Mouse (Mus musculus): ENCODE results near the gene H2afx. TPM values are rescaled to one million over a fixed set of nuclear protein-coding genes. Genes with fewer than 3 reads are reported as not detected.
A peak's percentile ranks its signal among the peaks of the same experiment; 100 is the strongest.
"Not testable (repeated sequence)": the region's sequence is repeated elsewhere in the genome, so short reads cannot be mapped to it uniquely, and the experiment has no call there.

H2afx gene
- polyA plus RNA-seq, 1 experiment from 2014 or later: 421 TPM

- Histone ChIP-seq H3K4me2 (replicated peaks; ENCODE audit: low read depth, low read length) (no peak overlapping the region), H3K27ac (ENCODE audit: low read depth, low read length) (no peak overlapping the region), H3K27me3 (ENCODE audit: control insufficient read depth, insufficient read depth, low read length) (no peaks in the 10 kb centered on the region), H3K36me3 (ENCODE audit: control insufficient read depth, insufficient read depth, low read length) (peaks cover 71% of the 10 kb centered on the region), H3K9ac (ENCODE audit: low read depth, low read length) (no peak overlapping the region), H3K4me1 (ENCODE audit: control insufficient read depth, insufficient read depth, low read length) (peaks cover 6% of the 10 kb centered on the region; the same call in 1 of the 2 replicates), H3K9me3 (ENCODE audit: control insufficient read depth, low read length) (no peaks in the 10 kb centered on the region), H3K4me3 (ENCODE audit: low read length) (no peak overlapping the region)
- WGBS: 75% methylated on average over 4 of the region's 4 CpGs
- ATAC-seq (ENCODE audit: low FRiP score, low TSS enrichment): no peak
Observed at GRCm38 (mm10) chr9:44357207-44357606, 22.7 kb downstream of the H2afx start.

- WGBS: 1% methylated on average over 44 of the region's 44 CpGs
Observed at GRCm38 (mm10) chr9:44361190-44361917, 26.9 kb downstream of the H2afx start, which contains the start of gene Vps11. Gene Vps11, minus strand, starts transcription at chr9:44361670.

DNA sequence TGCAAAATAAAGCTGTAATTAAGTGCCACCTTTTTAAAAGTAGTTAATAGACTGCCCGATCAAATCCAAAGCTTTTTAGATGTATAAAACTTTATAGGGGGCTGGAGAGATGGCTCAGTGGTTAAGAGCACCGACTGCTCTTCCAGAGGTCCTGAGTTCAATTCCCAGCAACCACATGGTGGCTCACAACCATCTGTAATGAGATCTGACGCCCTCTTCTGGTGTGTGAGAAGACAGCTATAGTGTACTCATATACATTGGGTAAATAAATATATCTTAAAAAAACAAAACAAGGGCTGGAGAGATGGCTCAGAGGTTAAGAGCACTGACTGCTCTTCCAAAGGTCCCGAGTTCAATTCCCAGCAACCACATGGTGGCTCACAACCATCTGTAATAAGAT, 27.4 kb downstream of the H2afx start:
- WGBS: 45% methylated on average over 4 of the region's 4 CpGs
- H3K27me3 ChIP-seq (ENCODE audit: control insufficient read depth, insufficient read depth, low read length); H3K9me3 ChIP-seq (ENCODE audit: control insufficient read depth, low read length); H3K4me1 ChIP-seq (ENCODE audit: control insufficient read depth, insufficient read depth, low read length): not testable (repeated sequence)
- Histone ChIP-seq H3K9ac (ENCODE audit: low read depth, low read length) (peak overlapping the region; percentile 65; the same call in 1 of the 2 replicates), H3K36me3 (ENCODE audit: control insufficient read depth, insufficient read depth, low read length) (peaks cover 24% of the 10 kb centered on the region), H3K27ac (ENCODE audit: low read depth, low read length) (peak overlapping the region; percentile 7; the same call in 1 of the 2 replicates), H3K4me2 (replicated peaks; ENCODE audit: low read depth, low read length) (peak overlapping the region; percentile 65), H3K4me3 (ENCODE audit: low read length) (peak overlapping the region; percentile 68)
- ATAC-seq (ENCODE audit: low FRiP score, low TSS enrichment): 0 out of 2 replicates have a peak, but pooled peaks have one; percentile 9

More at GRCm38 (mm10) chr9:44361190-44361917, 26.9 kb downstream of the H2afx start, which contains the start of gene Vps11:
- Histone ChIP-seq H3K9ac (ENCODE audit: low read depth, low read length) (peak within 1 kb of the TSS; percentile 65), H3K4me1 (ENCODE audit: control insufficient read depth, insufficient read depth, low read length) (peaks cover 6% of the 10 kb centered on the region; the same call in 1 of the 2 replicates), H3K27me3 (ENCODE audit: control insufficient read depth, insufficient read depth, low read length) (no peaks in the 10 kb centered on the region), H3K36me3 (ENCODE audit: control insufficient read depth, insufficient read depth, low read length) (peaks cover 29% of the 10 kb centered on the region), H3K4me3 (ENCODE audit: low read length) (peak within 1 kb of the TSS; percentile 68), H3K27ac (ENCODE audit: low read depth, low read length) (peak within 1 kb of the TSS; percentile 7; the same call in 1 of the 2 replicates), H3K4me2 (replicated peaks; ENCODE audit: low read depth, low read length) (peak within 1 kb of the TSS; percentile 65), H3K9me3 (ENCODE audit: control insufficient read depth, low read length) (no peaks in the 10 kb centered on the region)
- peak; percentile 93 for ATAC-seq (ENCODE audit: low FRiP score, low TSS enrichment)

DNA sequence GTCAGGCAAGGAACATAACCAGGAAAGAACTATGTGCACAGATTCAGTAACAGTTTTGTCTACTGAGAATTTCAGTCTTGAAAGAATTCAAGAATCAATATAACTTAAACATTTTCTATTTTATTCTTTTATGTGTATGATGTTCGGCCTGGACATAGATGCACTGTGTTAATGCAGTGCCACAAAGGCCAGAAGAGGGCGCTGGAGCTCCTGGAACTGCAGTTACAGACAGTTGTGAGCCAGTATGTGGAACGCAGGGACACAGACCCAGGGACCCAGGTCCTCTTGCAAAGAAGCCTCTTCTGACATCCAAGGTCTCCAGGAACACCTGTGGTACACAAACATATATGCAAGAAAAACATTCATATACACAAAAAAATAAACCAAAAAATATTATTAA, 30.0 kb downstream of the H2afx start:
- ATAC-seq (ENCODE audit: low FRiP score, low TSS enrichment): no peak
- WGBS: 69% methylated on average over 3 of the region's 3 CpGs
- Histone ChIP-seq H3K4me1 (ENCODE audit: control insufficient read depth, insufficient read depth, low read length) (peaks cover 6% of the 10 kb centered on the region; the same call in 1 of the 2 replicates), H3K4me3 (ENCODE audit: low read length) (no peak overlapping the region), H3K27ac (ENCODE audit: low read depth, low read length) (no peak overlapping the region), H3K9me3 (ENCODE audit: control insufficient read depth, low read length) (no peaks in the 10 kb centered on the region), H3K4me2 (replicated peaks; ENCODE audit: low read depth, low read length) (no peak overlapping the region), H3K27me3 (ENCODE audit: control insufficient read depth, insufficient read depth, low read length) (no peaks in the 10 kb centered on the region), H3K9ac (ENCODE audit: low read depth, low read length) (no peak overlapping the region), H3K36me3 (ENCODE audit: control insufficient read depth, insufficient read depth, low read length) (peaks cover 3% of the 10 kb centered on the region)

GRCm38 (mm10) chr9:44373386-44373785, 38.9 kb downstream of the H2afx start:
- no peak for ATAC-seq (ENCODE audit: low FRiP score, low TSS enrichment)
- no peaks in the 10 kb centered on the region for H3K36me3 ChIP-seq (ENCODE audit: control insufficient read depth, insufficient read depth, low read length)
- H3K9me3 ChIP-seq (ENCODE audit: control insufficient read depth, low read length): no peaks in the 10 kb centered on the region
- no peak overlapping the region for H3K4me2 ChIP-seq (replicated peaks; ENCODE audit: low read depth, low read length)
- peaks cover 3% of the 10 kb centered on the region; the same call in 1 of the 2 replicates for H3K4me1 ChIP-seq (ENCODE audit: control insufficient read depth, insufficient read depth, low read length)
- no peak overlapping the region for H3K27ac ChIP-seq (ENCODE audit: low read depth, low read length)
- H3K4me3 ChIP-seq (ENCODE audit: low read length): no peak overlapping the region
- no peak overlapping the region for H3K9ac ChIP-seq (ENCODE audit: low read depth, low read length)
- no peaks in the 10 kb centered on the region for H3K27me3 ChIP-seq (ENCODE audit: control insufficient read depth, insufficient read depth, low read length)

GRCm38 (mm10) chr9:44376141-44376540, 41.6 kb downstream of the H2afx start:
- no peaks in the 10 kb centered on the region for H3K27me3 ChIP-seq (ENCODE audit: control insufficient read depth, insufficient read depth, low read length)
- no peak overlapping the region for H3K4me3 ChIP-seq (ENCODE audit: low read length)
- 88% methylated on average over 6 of the region's 6 CpGs for WGBS
- no peak overlapping the region for H3K9ac ChIP-seq (ENCODE audit: low read depth, low read length)
- H3K9me3 ChIP-seq (ENCODE audit: control insufficient read depth, low read length): no peaks in the 10 kb centered on the region
- peaks cover 6% of the 10 kb centered on the region; the same call in 1 of the 2 replicates for H3K36me3 ChIP-seq (ENCODE audit: control insufficient read depth, insufficient read depth, low read length)
- ATAC-seq (ENCODE audit: low FRiP score, low TSS enrichment): no peak
- H3K4me1 ChIP-seq (ENCODE audit: control insufficient read depth, insufficient read depth, low read length): peaks cover 16% of the 10 kb centered on the region; the same call in 1 of the 2 replicates
- H3K4me2 ChIP-seq (replicated peaks; ENCODE audit: low read depth, low read length): no peak overlapping the region
- no peak overlapping the region for H3K27ac ChIP-seq (ENCODE audit: low read depth, low read length)

GRCm38 (mm10) chr9:44377335-44377734, 42.8 kb downstream of the H2afx start:
- not testable (repeated sequence) for H3K27ac ChIP-seq (ENCODE audit: low read depth, low read length); H3K27me3 ChIP-seq (ENCODE audit: control insufficient read depth, insufficient read depth, low read length); ATAC-seq (ENCODE audit: low FRiP score, low TSS enrichment); H3K9me3 ChIP-seq (ENCODE audit: control insufficient read depth, low read length); H3K9ac ChIP-seq (ENCODE audit: low read depth, low read length); H3K4me3 ChIP-seq (ENCODE audit: low read length); H3K4me2 ChIP-seq (replicated peaks; ENCODE audit: low read depth, low read length)
- peaks cover 18% of the 10 kb centered on the region for H3K36me3 ChIP-seq (ENCODE audit: control insufficient read depth, insufficient read depth, low read length)
- whole genome bisulfite sequencing: 84% methylated on average over 2 of the region's 2 CpGs
- peaks cover 16% of the 10 kb centered on the region; the same call in 1 of the 2 replicates for H3K4me1 ChIP-seq (ENCODE audit: control insufficient read depth, insufficient read depth, low read length)

- peaks cover 27% of the 10 kb centered on the region for H3K36me3 ChIP-seq (ENCODE audit: control insufficient read depth, insufficient read depth, low read length)
- no peak overlapping the region for H3K27ac ChIP-seq (ENCODE audit: low read depth, low read length)
- 82% methylated on average over 5 of the region's 5 CpGs for WGBS
- no peaks in the 10 kb centered on the region for H3K9me3 ChIP-seq (ENCODE audit: control insufficient read depth, low read length)
- peak overlapping the region; percentile 49 for H3K4me2 ChIP-seq (replicated peaks; ENCODE audit: low read depth, low read length)
- peak overlapping the region; percentile 69 for H3K4me3 ChIP-seq (ENCODE audit: low read length)
- H3K4me1 ChIP-seq (ENCODE audit: control insufficient read depth, insufficient read depth, low read length): peaks cover 16% of the 10 kb centered on the region; the same call in 1 of the 2 replicates
- H3K27me3 ChIP-seq (ENCODE audit: control insufficient read depth, insufficient read depth, low read length): no peaks in the 10 kb centered on the region
- ATAC-seq (ENCODE audit: low FRiP score, low TSS enrichment): no peak
- peak overlapping the region; percentile 67; the same call in 1 of the 2 replicates for H3K9ac ChIP-seq (ENCODE audit: low read depth, low read length)
Observed at GRCm38 (mm10) chr9:44378153-44378730, 43.7 kb downstream of the H2afx start.
